Mouse (Mus musculus): Measurements from ENCODE around the gene Cyp4f39.

DNA sequence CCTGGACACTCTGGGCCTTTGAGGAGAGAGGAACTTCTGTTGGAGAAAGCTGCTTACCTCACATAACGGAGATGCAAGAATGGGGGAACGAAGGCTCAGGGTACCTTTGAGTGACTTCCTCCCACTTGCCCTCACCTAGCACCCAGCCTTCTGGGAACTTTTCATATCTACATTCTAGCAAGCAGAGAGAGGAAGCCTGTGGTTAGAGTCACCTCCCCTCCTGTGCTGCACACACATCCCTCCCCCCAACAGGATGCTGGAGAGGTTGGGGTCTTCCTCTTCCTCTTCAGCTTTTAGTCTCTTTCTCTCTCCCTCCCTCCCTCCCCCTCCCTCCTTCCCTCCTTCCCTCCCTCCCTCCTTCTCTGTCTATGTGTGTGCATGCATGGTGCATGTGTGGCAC lies 28.5 kb upstream of the Cyp4f39 start, which contains the start of gene Pglyrp2:
- TF ChIP-seq CHD2 (IDR thresholded peaks at IDR 0.05; ENCODE audit: low read depth, low read length): no peak
- TF ChIP-seq HCFC1 (IDR thresholded peaks at IDR 0.05; ENCODE audit: borderline replicate concordance, insufficient read depth, low read length): no peak
- no peak for TF ChIP-seq MAFK (IDR thresholded peaks at IDR 0.05; ENCODE audit: insufficient read depth, low read depth, low read length)
- TF ChIP-seq ZNF384 (IDR thresholded peaks at IDR 0.05; ENCODE audit: low read depth, low read length): no peak
- TF ChIP-seq ZC3H11A (IDR thresholded peaks at IDR 0.05; ENCODE audit: borderline replicate concordance, low read depth, low read length): no peak

Data from ES-E14 (cell line).